Mouse (Mus musculus) hindbrain, embryonic 13.5 days (tissue): ENCODE data around the gene Rad21l. TPM values are rescaled to one million over a fixed set of nuclear protein-coding genes. Genes with fewer than 3 reads are reported as not detected.
"Not testable (repeated sequence)": the region's sequence is repeated elsewhere in the genome, so short reads cannot be mapped to it uniquely, and the experiment has no call there.

ENCODE experiments used
- ATAC-seq: fragments of 200-750 bp; cut with Nextera tagmentation; 2 replicates; pipeline ENCODE4 v1.8.0; 2017; ENCODE audit warnings: moderate TSS enrichment; ENCODE audit not compliant: low FRiP score
- H3K27ac ChIP-seq: fragments of 300-500 bp; sonication (generic); 2 replicates; pipeline ENCODE4 v1.5.1; 2015; ENCODE audit warnings: inconsistent platforms, mild to moderate bottlenecking, moderate library complexity
- H3K27me3 ChIP-seq: fragments of 300-500 bp; sonication (generic); 2 replicates; pipeline ENCODE4 v1.6.1; 2015; ENCODE audit warnings: mild to moderate bottlenecking, inconsistent platforms
- H3K36me3 ChIP-seq: fragments of 300-500 bp; sonication (generic); 2 replicates; pipeline ENCODE4 v1.6.1; 2015; ENCODE audit warnings: mild to moderate bottlenecking, inconsistent platforms
- H3K4me1 ChIP-seq: fragments of 300-500 bp; sonication (generic); replicated peaks from 2 replicates; pipeline ENCODE4 v1.6.1; 2015; ENCODE audit warnings: inconsistent platforms
- H3K4me2 ChIP-seq: fragments of 300-500 bp; sonication (generic); 2 replicates; pipeline ENCODE4 v1.6.1; 2015; ENCODE audit warnings: inconsistent platforms, mild to moderate bottlenecking, moderate library complexity
- H3K4me3 ChIP-seq: fragments of 300-500 bp; sonication (generic); 2 replicates; pipeline ENCODE4 v1.5.1; 2015; ENCODE audit warnings: mild to moderate bottlenecking, inconsistent platforms
- H3K9ac ChIP-seq: fragments of 300-500 bp; sonication (generic); 2 replicates; pipeline ENCODE4 v1.6.1; 2015; ENCODE audit warnings: mild to moderate bottlenecking, inconsistent platforms
- H3K9me3 ChIP-seq: fragments of 300-500 bp; sonication (generic); 2 replicates; pipeline ENCODE4 v1.6.1; 2016; ENCODE audit warnings: inconsistent platforms
- WGBS: fragments of 180-500 bp; shearing (Covaris S2); methylation state at CpG from one replicate; pipeline ENCODE4 v1.1.7; 2015; 5-methylcytosine and 5-hydroxymethylcytosine counted together
- polyA plus RNA-seq: library from polyadenylated mRNA; unstranded; fragments of >200 nt; fragmentation: Nextera tagmentation; extraction: Ambion mirVana; gene quantifications from 2 replicates; pipeline ENCODE4 v1.2.1, GENCODE M21; 2015

Rad21l gene
- polyA plus RNA-seq, 1 experiment from 2014 or later, result not detected

- H3K4me2 ChIP-seq, result no peak overlapping the region
- H3K27me3 ChIP-seq, result no peaks in the 10 kb centered on the region
- WGBS, result 77% methylated on average over 3 of the region's 3 CpGs
- H3K4me1 ChIP-seq, result peaks cover 7% of the 10 kb centered on the region; the same call in 1 of the 2 replicates
- H3K27ac ChIP-seq, result no peak overlapping the region
- H3K9ac ChIP-seq, result no peak overlapping the region
- H3K36me3 ChIP-seq, result peaks cover 14% of the 10 kb centered on the region
- H3K4me3 ChIP-seq, result no peak overlapping the region
- no peak for ATAC-seq
- no peaks in the 10 kb centered on the region for H3K9me3 ChIP-seq
Measured at GRCm38 (mm10) chr2:151623776-151624175, 44.6 kb downstream of the Rad21l start.

GRCm38 (mm10) chr2:151616551-151617329 lies 51.6 kb downstream of the Rad21l start:
- H3K4me3 ChIP-seq, result no peak overlapping the region
- no peaks in the 10 kb centered on the region for H3K9me3 ChIP-seq
- WGBS, result 85% methylated on average over 6 of the region's 6 CpGs
- no peaks in the 10 kb centered on the region for H3K27me3 ChIP-seq
- H3K4me1 ChIP-seq, result peaks cover 13% of the 10 kb centered on the region; the same call in 1 of the 2 replicates
- H3K27ac ChIP-seq, result no peak overlapping the region
- H3K36me3 ChIP-seq, result peaks cover 1% of the 10 kb centered on the region; the same call in 1 of the 2 replicates
- H3K9ac ChIP-seq, result no peak overlapping the region
- no peak overlapping the region for H3K4me2 ChIP-seq
- ATAC-seq, result no peak

GRCm38 (mm10) chr2:151615779-151616178 lies 52.6 kb downstream of the Rad21l start:
- H3K4me2 ChIP-seq, H3K9me3 ChIP-seq, H3K36me3 ChIP-seq, H3K27ac ChIP-seq, H3K4me3 ChIP-seq, H3K27me3 ChIP-seq, H3K9ac ChIP-seq, ATAC-seq: not testable (repeated sequence)
- WGBS, result 90% methylated on average over 6 of the region's 8 CpGs
- peaks cover 13% of the 10 kb centered on the region; the same call in 1 of the 2 replicates for H3K4me1 ChIP-seq

- 21% methylated on average over 3 of the region's 3 CpGs for WGBS
- no peaks in the 10 kb centered on the region for H3K27me3 ChIP-seq
- H3K4me2 ChIP-seq, result no peak overlapping the region
- H3K9me3 ChIP-seq, result no peaks in the 10 kb centered on the region
- H3K27ac ChIP-seq, result peak overlapping the region; percentile 36
- no peaks in the 10 kb centered on the region; the same call in 1 of the 2 replicates for H3K36me3 ChIP-seq
- H3K4me3 ChIP-seq, result no peak overlapping the region
- peaks cover 25% of the 10 kb centered on the region for H3K4me1 ChIP-seq
- peak; percentile 19; the same call in 1 of the 2 replicates for ATAC-seq
- H3K9ac ChIP-seq, result peak overlapping the region; percentile 14; the same call in 1 of the 2 replicates
Measured at GRCm38 (mm10) chr2:151609974-151610373, 58.4 kb downstream of the Rad21l start.

- H3K4me1 ChIP-seq, result peaks cover 40% of the 10 kb centered on the region
- H3K27me3 ChIP-seq, result no peaks in the 10 kb centered on the region
- no peak for ATAC-seq
- no peaks in the 10 kb centered on the region; the same call in 1 of the 2 replicates for H3K36me3 ChIP-seq
- H3K9ac ChIP-seq, result no peak overlapping the region
- H3K27ac ChIP-seq, result no peak overlapping the region
- no peak overlapping the region for H3K4me3 ChIP-seq
- WGBS, result 95% methylated on average over 1 of the region's 1 CpGs
- no peaks in the 10 kb centered on the region for H3K9me3 ChIP-seq
- H3K4me2 ChIP-seq, result no peak overlapping the region
Measured at GRCm38 (mm10) chr2:151608435-151608834, 59.9 kb downstream of the Rad21l start.

- H3K27ac ChIP-seq, result peak overlapping the region; percentile 64
- H3K4me2 ChIP-seq, result no peak overlapping the region
- peak; percentile 58 for ATAC-seq
- peaks cover 63% of the 10 kb centered on the region for H3K4me1 ChIP-seq
- H3K9me3 ChIP-seq, result no peaks in the 10 kb centered on the region
- H3K9ac ChIP-seq, result no peak overlapping the region; the same call in 1 of the 2 replicates
- peaks cover 5% of the 10 kb centered on the region for H3K36me3 ChIP-seq
- H3K4me3 ChIP-seq, result no peak overlapping the region
- no peaks in the 10 kb centered on the region for H3K27me3 ChIP-seq
- WGBS, result 41% methylated on average over 10 of the region's 11 CpGs
Measured at GRCm38 (mm10) chr2:151605437-151605987, 62.8 kb downstream of the Rad21l start.

GRCm38 (mm10) chr2:151603630-151604029 lies 64.7 kb downstream of the Rad21l start:
- H3K4me2 ChIP-seq, result no peak overlapping the region
- peaks cover 54% of the 10 kb centered on the region for H3K4me1 ChIP-seq
- ATAC-seq, result peak; percentile 82
- no peaks in the 10 kb centered on the region for H3K9me3 ChIP-seq
- H3K4me3 ChIP-seq, result no peak overlapping the region
- H3K9ac ChIP-seq, result peak overlapping the region; percentile 46; the same call in 1 of the 2 replicates
- H3K27ac ChIP-seq, result peak overlapping the region; percentile 73
- no peaks in the 10 kb centered on the region for H3K27me3 ChIP-seq
- peaks cover 13% of the 10 kb centered on the region for H3K36me3 ChIP-seq
- 14% methylated on average over 4 of the region's 4 CpGs for WGBS

- H3K9ac ChIP-seq, result no peak overlapping the region
- no peaks in the 10 kb centered on the region for H3K9me3 ChIP-seq
- WGBS, result 73% methylated on average over 4 of the region's 4 CpGs
- H3K27ac ChIP-seq, result peak overlapping the region; percentile 73; the same call in 1 of the 2 replicates
- no peak for ATAC-seq
- H3K4me3 ChIP-seq, result no peak overlapping the region
- H3K36me3 ChIP-seq, result peaks cover 26% of the 10 kb centered on the region
- no peak overlapping the region for H3K4me2 ChIP-seq
- H3K4me1 ChIP-seq, result peaks cover 52% of the 10 kb centered on the region
- no peaks in the 10 kb centered on the region for H3K27me3 ChIP-seq
Measured at GRCm38 (mm10) chr2:151602106-151602505, 66.2 kb downstream of the Rad21l start.

GRCm38 (mm10) chr2:151598068-151598467 lies 70.3 kb downstream of the Rad21l start:
- no peak for ATAC-seq
- H3K27ac ChIP-seq, result no peak overlapping the region
- H3K9ac ChIP-seq, result no peak overlapping the region
- H3K27me3 ChIP-seq, result no peaks in the 10 kb centered on the region
- no peaks in the 10 kb centered on the region for H3K9me3 ChIP-seq
- peaks cover 64% of the 10 kb centered on the region for H3K36me3 ChIP-seq
- peaks cover 19% of the 10 kb centered on the region for H3K4me1 ChIP-seq
- H3K4me2 ChIP-seq, result no peak overlapping the region
- no peak overlapping the region for H3K4me3 ChIP-seq
- WGBS, result 79% methylated on average over 2 of the region's 2 CpGs

Other genes starting within 250 kb of the Rad21l start
- not detected in 2 replicates for gene 4921509C19Rik, start 192.4 kb downstream of the Rad21l start, polyA plus RNA-seq
- 276 and 291 TPM in 2 replicates for gene Nsfl1c, start 174.4 kb downstream of the Rad21l start, polyA plus RNA-seq
- gene Fkbp1a, start 126.0 kb downstream of the Rad21l start, polyA plus RNA-seq, result 587 and 616 TPM in 2 replicates
- gene Sdcbp2, start 95.9 kb downstream of the Rad21l start, polyA plus RNA-seq, result 0.54 and 0.90 TPM in 2 replicates
- 14.1 and 16.6 TPM in 2 replicates for gene Snph, start 35.9 kb downstream of the Rad21l start, polyA plus RNA-seq
- 20.6 and 22.1 TPM in 2 replicates for gene Tmem74b, start 33.5 kb upstream of the Rad21l start, polyA plus RNA-seq
- 57.7 and 60.8 TPM in 2 replicates for gene Psmf1, start 75.7 kb upstream of the Rad21l start, polyA plus RNA-seq
- 0.39 and 0.47 TPM in 2 replicates for gene Rspo4, start 174.4 kb upstream of the Rad21l start, polyA plus RNA-seq
- 0.35 and 0.64 TPM in 2 replicates for gene Angpt4, start 242.7 kb upstream of the Rad21l start, polyA plus RNA-seq